8 mouse cellular contexts compared by ENCODE assay signal in genomic region chr7:126922624-126923060, GRCm38 (mm10). TPM values are rescaled to one million over a fixed set of nuclear protein-coding genes. Genes with fewer than 3 reads are reported as not detected.
A peak's percentile ranks its signal among the peaks of the same experiment; 100 is the strongest.
DNase-seq lines count a peak whose midpoint lies in the region; ATAC-seq and TF ChIP-seq lines count a peak whose summit lies in the region.

Tmem219 (minus strand) TSS chr7:126922917.

- peaks cover 11 to 22% of the 10 kb centered on the region in 2 experiments for H3K4me1 ChIP-seq in liver, embryonic 14.5 days (replicated peaks; ENCODE audit: control insufficient read depth in 2 of 2, insufficient read depth in 2 of 2, low read length in 1 of 2)
- peaks cover 16% of the 10 kb centered on the region for H3K4me1 ChIP-seq in neural tube, embryonic 12.5 days

- H3K4me2 ChIP-seq in liver, embryonic 14.5 days (ENCODE audit: low read depth), result 0 out of 2 replicates have a peak within 1 kb of the TSS, but pooled peaks have one; percentile 11
- H3K4me2 ChIP-seq in neural tube, embryonic 12.5 days (replicated peaks), result peak within 1 kb of the TSS; percentile 22

- no peaks in the 10 kb centered on the region for H3K36me3 ChIP-seq in liver, embryonic 14.5 days (replicated peaks; ENCODE audit: control insufficient read depth, insufficient read depth, low read depth)
- no peaks in the 10 kb centered on the region for H3K36me3 ChIP-seq in neural tube, embryonic 12.5 days

- TF ChIP-seq CTCF in liver, embryonic 14.5 days (IDR thresholded peaks at IDR 0.05; ENCODE audit: low read depth), result no peak

- 61% methylated on average over 5 of the region's 5 CpGs for WGBS in liver, embryonic 14.5 days (ENCODE audit: insufficient replicate concordance)
- 34% methylated on average over 5 of the region's 5 CpGs for WGBS in neural tube, embryonic 12.5 days

- H3K27ac ChIP-seq in liver, embryonic 14.5 days, result no peak within 1 kb of the TSS
- H3K27ac ChIP-seq in neural tube, embryonic 12.5 days, result no peak within 1 kb of the TSS

- no peak for DNase-seq in layer of hippocampus, adult 8-10 months (ENCODE audit: low spot score in 2 of 2)
- DNase-seq in layer of hippocampus, adult 9-11 months, result no peak
- DNase-seq in embryo, embryonic 11 days, result peak; percentile 72
- DNase-seq in heart, adult 9 months (ENCODE audit: low spot score in 2 of 2), result peak; percentile 75 to 79
- DNase-seq in kidney, adult 8-10 months, result peak; percentile 90 to 92
- no peak for DNase-seq in liver, embryonic 14.5 days (ENCODE audit: low read depth in 3 of 3, low spot score in 3 of 3)

- H3K9me3 ChIP-seq in liver, embryonic 14.5 days (ENCODE audit: control insufficient read depth, low read length), result no peaks in the 10 kb centered on the region
- no peaks in the 10 kb centered on the region for H3K9me3 ChIP-seq in neural tube, embryonic 12.5 days

- no peak within 1 kb of the TSS for H3K4me3 ChIP-seq in liver, embryonic 14.5 days (ENCODE audit: insufficient read depth in 1 of 2, low read depth in 2 of 2, low read length in 2 of 2)
- no peak within 1 kb of the TSS for H3K4me3 ChIP-seq in neural tube, embryonic 12.5 days

- H3K27me3 ChIP-seq in liver, embryonic 14.5 days (ENCODE audit: control insufficient read depth, insufficient read depth, low read length), result no peaks in the 10 kb centered on the region
- H3K27me3 ChIP-seq in neural tube, embryonic 12.5 days (replicated peaks), result no peaks in the 10 kb centered on the region

- no peak for TF ChIP-seq EP300 in liver, embryonic 14.5 days (IDR thresholded peaks at IDR 0.05; ENCODE audit: low read depth)

- no peak for ATAC-seq in liver, embryonic 14.5 days (ENCODE audit: insufficient read depth)
- ATAC-seq in neural tube, embryonic 12.5 days (ENCODE audit: low FRiP score, low read depth), result 0 out of 2 replicates have a peak, but pooled peaks have one; percentile 61
- ATAC-seq in erythroid progenitor cell, adult 5-6 weeks (replicated peaks; ENCODE audit: low FRiP score, poor library complexity, severe bottlenecking), result no peak

- H3K9ac ChIP-seq in liver, embryonic 14.5 days (replicated peaks), result no peak within 1 kb of the TSS
- peak within 1 kb of the TSS; percentile 35; the same call in 1 of the 2 replicates for H3K9ac ChIP-seq in neural tube, embryonic 12.5 days

RNA-seq across cellular contexts. Expression of gene Tmem219, which starts in this region (rescaled TPM):
- total RNA-seq in layer of hippocampus, adult 8-10 months (2022), result 10 to 100 TPM; 21.8 to 34.3 (median 25.6) TPM
- polyA plus RNA-seq in liver, embryonic 14.5 days (2012; rRNA removed), result 10.8 and 15.3 TPM in 2 replicates
- 15.7 and 17.1 TPM in 2 replicates for polyA plus RNA-seq in liver, embryonic 14.5 days (2014; fragmentation: Nextera tagmentation; extraction: Ambion mirVana)
- polyA plus RNA-seq in neural tube, embryonic 12.5 days (2016; fragmentation: Nextera tagmentation; extraction: Ambion mirVana), result 21.7 and 22.0 TPM in 2 replicates
- 3.2 and 5.4 TPM in 2 replicates for total RNA-seq in erythroid progenitor cell, adult 5-6 weeks (2015; ENCODE audit: low replicate concordance)
- total RNA-seq in erythroid progenitor cell, adult 5-6 weeks (2017; ENCODE audit: low replicate concordance), result 4.0 and 10.4 TPM in 2 replicates

Comparison
In these comparisons a context has a peak if more than half of its experiments do, and no peak if none do; other contexts are left out.
1. DNase-seq: peak in embryo, embryonic 11 days (single experiment), heart, adult 9 months (2 of 2) and kidney, adult 8-10 months (2 of 2); none in layer of hippocampus, adult 8-10 months (0 of 2), layer of hippocampus, adult 9-11 months (single experiment) and liver, embryonic 14.5 days (0 of 3).